Mouse (Mus musculus): Measurements from ENCODE around the gene Psmb10. TPM values are rescaled to one million over a fixed set of nuclear protein-coding genes. Genes with fewer than 3 reads are reported as not detected.

The Psmb10 gene
- 0.31 TPM for polyA plus RNA-seq (2014; fragmentation: Illumina TruSeq; extraction: RNeasy Lipid Tissue Mini Kit (QIAGEN cat#74804); ENCODE audit: low read depth, low replicate concordance)

DNA sequence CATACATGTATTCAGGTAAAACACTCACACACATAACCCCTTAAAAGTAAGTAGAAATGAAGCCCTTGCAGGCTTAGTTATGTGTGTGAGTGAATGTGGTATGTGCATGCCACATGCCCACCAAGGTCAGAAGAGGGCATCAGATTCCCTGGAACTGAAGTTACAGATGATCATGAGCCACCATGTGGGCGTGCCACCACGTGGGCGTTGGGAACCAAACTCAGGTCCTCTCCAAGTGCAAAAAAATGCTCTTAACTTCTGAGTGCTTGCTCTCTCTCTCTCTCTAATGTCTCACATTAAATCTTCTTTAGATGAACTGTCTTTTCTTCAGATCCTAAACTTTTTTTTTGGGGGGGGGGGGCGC is at the start of gene Psmb10:
Gene Psmb10 (minus strand): TSS at position 139 of the 364 bp plus-strand sequence.

DNA sequence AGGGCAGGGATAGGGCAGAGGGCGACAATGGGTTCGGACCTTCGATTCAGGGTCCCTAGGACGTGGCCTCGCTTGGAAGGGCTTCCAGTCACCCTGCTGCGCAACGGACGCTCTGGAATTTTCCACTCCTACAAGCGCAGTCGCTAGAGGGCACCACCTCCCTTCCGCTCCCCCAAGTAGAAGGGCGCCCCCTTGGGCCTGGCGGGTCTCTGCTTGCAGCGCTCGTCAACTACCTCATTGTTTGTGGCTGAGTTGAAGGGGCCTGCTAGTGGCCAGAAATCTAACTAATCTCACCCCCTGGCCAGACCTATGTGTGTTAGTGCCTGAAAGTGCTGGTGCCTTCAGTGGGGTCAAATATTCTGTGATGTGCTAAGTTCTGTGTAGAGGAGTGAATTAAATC is 41.1 kb upstream of the Psmb10 start, which contains the start of gene Dpep3:
Gene Dpep3 (minus strand): TSS at position 105 of the 400 bp plus-strand sequence.

DNA sequence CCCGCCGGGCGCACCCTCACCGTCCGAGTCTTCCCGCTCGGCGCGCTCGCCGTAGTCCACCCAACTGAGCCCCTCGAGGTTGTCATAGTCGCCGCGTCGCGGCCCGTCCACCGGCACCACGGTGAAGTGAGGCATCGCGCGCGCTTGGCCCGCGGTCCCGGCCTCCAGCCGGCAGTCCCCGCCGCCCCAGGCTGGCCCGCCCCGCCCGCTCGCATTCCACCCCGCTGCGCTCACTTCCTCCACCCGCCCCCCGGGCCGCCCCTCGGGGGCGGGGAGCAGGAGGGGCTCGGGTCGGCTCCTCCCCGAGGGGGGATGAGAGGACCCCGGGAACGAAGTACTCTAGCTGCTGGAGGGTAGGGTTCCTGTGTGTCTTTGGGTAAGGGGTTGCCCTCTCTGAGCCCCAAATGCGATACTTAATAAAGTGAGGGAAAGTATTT is 27.7 kb upstream of the Psmb10 start, which contains the start of gene Slc12a4:
Gene Slc12a4 (minus strand): TSS at position 193 of the 437 bp plus-strand sequence.

DNA sequence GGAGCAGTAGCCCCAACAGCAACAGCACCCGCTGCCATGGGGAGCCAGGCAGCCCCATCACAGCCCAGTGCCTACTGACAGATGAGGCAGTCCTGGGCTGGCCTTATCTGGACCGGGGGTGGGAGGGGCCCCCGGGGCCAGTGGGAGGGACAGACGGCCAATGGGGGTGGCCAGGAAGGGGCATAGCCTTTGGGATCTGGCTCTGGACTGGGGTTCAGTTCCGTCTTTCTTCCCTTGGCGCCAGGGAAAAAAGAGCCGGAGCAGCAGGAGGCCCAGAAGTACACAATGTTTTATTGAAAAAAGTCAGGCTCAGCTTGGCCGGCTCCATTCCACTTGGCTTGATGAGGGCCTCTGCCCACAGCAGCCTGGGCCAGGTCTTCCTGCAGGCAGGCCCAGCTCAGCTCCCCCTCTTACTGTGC is 5.1 kb upstream of the Psmb10 start, which contains the start of gene Lcat:
Gene Lcat (minus strand): TSS at position 62 of the 419 bp plus-strand sequence.

DNA sequence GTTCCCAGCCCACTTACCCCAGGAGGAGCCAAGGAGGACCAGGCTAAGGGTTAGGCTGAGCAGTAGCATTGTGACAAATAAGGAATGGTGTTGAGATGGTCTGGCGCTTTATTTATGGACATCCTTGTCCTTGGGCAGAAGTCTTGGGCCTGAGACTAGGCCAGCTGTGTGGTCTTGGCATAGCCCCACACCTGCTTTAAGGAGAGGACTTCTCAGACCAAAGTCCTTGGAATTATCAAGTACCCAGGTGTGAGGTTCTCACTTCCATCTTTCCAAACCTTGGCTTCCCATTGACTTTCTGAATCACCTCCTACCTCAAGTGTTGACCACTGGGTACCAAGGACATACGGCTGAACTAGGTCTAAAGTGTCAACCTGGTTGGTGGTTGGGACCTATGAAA is 4.5 kb downstream of the Psmb10 start, which contains the start of gene Ctrl:
Gene Ctrl (minus strand): TSS at position 101 of the 400 bp plus-strand sequence.

DNA sequence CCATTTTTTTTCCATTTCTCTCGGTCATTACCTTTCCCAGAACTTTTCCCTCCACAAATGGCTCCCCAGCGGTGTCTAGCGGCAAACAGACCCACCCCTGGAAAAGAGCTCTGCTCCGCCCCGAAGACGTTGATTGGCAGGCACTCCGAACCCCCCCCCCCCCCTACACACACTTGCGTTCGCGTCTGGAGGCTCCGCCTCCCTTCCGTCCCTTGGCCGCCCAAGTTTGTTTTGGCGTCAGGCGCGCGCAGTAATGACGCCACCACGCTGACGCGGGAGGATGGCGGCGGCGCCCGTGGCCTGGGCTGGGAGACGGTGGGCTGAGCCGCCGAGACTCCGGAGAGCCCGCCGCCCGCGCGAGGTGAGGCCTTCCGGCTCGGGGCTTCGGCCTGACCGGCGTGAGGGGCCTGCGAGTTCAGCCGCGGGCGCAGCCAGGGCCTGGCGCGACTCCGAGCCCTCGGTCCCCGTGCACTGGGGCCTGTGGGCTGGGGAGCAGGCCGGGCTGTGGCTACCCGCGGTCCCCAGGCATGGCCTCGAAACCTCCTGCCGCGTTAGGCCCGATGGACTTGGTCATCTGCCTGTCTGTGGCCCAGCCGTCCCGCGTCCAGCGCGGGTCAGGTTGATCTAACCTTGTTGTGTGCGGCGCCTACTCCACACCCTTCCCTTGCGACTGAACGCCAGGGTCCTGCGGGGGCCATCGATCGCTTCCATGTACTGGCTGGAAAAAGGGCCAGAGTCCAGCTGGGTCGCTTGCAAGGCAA is 37.9 kb downstream of the Psmb10 start, which contains the start of gene Pskh1:
Gene Pskh1 (plus strand): TSS at position 262 of the 761 bp plus-strand sequence.

DNA sequence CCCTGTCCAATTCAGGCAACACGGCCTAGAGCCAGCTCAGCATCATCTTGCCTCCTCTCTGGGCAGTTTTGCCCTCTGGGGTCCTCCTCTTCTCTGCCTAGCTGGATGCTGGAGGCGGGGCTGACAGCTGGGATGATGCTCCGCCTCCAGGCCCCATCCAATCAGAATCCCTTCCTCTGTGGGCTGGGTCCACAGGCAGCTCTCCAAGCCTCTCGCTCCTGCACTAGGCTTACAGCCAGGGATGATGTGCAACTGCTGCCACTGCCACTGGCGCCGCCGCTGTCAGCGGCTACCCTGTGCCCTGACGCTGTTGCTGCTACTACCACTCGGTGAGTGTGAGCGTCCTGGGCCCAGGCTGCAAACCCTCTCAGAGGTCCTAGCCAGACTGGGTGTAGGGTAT is 44.9 kb downstream of the Psmb10 start, which contains the start of gene Nrn1l:
Gene Nrn1l (plus strand): TSS at position 229 of the 400 bp plus-strand sequence.

Other genes with a start within 250 kb of the Psmb10 start
- 3.0 TPM for gene Acd, start 237.3 kb downstream of the Psmb10 start, polyA plus RNA-seq (2014; fragmentation: Illumina TruSeq; extraction: RNeasy Lipid Tissue Mini Kit (QIAGEN cat#74804); ENCODE audit: low read depth, low replicate concordance)
- 2.3 TPM for gene Pard6a, start 237.3 kb downstream of the Psmb10 start, polyA plus RNA-seq (2014; fragmentation: Illumina TruSeq; extraction: RNeasy Lipid Tissue Mini Kit (QIAGEN cat#74804); ENCODE audit: low read depth, low replicate concordance)
- gene 4933405L10Rik, start 230.8 kb downstream of the Psmb10 start, polyA plus RNA-seq (2014; fragmentation: Illumina TruSeq; extraction: RNeasy Lipid Tissue Mini Kit (QIAGEN cat#74804); ENCODE audit: low read depth, low replicate concordance), result 4.7 TPM
- gene Enkd1, start 230.2 kb downstream of the Psmb10 start, polyA plus RNA-seq (2014; fragmentation: Illumina TruSeq; extraction: RNeasy Lipid Tissue Mini Kit (QIAGEN cat#74804); ENCODE audit: low read depth, low replicate concordance), result 5.3 TPM
- gene Gfod2, start 179.8 kb downstream of the Psmb10 start, polyA plus RNA-seq (2014; fragmentation: Illumina TruSeq; extraction: RNeasy Lipid Tissue Mini Kit (QIAGEN cat#74804); ENCODE audit: low read depth, low replicate concordance), result 0.24 TPM
- 11.3 TPM for gene Ranbp10, start 111.1 kb downstream of the Psmb10 start, polyA plus RNA-seq (2014; fragmentation: Illumina TruSeq; extraction: RNeasy Lipid Tissue Mini Kit (QIAGEN cat#74804); ENCODE audit: low read depth, low replicate concordance)
- gene Tsnaxip1, start 110.7 kb downstream of the Psmb10 start, polyA plus RNA-seq (2014; fragmentation: Illumina TruSeq; extraction: RNeasy Lipid Tissue Mini Kit (QIAGEN cat#74804); ENCODE audit: low read depth, low replicate concordance), result 174 TPM
- gene Cenpt, start 85.2 kb downstream of the Psmb10 start, polyA plus RNA-seq (2014; fragmentation: Illumina TruSeq; extraction: RNeasy Lipid Tissue Mini Kit (QIAGEN cat#74804); ENCODE audit: low read depth, low replicate concordance), result 1.8 TPM
- gene Thap11, start 83.3 kb downstream of the Psmb10 start, polyA plus RNA-seq (2014; fragmentation: Illumina TruSeq; extraction: RNeasy Lipid Tissue Mini Kit (QIAGEN cat#74804); ENCODE audit: low read depth, low replicate concordance), result 5.0 TPM
- 31.1 TPM for gene Nutf2, start 77.9 kb downstream of the Psmb10 start, polyA plus RNA-seq (2014; fragmentation: Illumina TruSeq; extraction: RNeasy Lipid Tissue Mini Kit (QIAGEN cat#74804); ENCODE audit: low read depth, low replicate concordance)
- 10.5 TPM for gene Edc4, start 57.6 kb downstream of the Psmb10 start, polyA plus RNA-seq (2014; fragmentation: Illumina TruSeq; extraction: RNeasy Lipid Tissue Mini Kit (QIAGEN cat#74804); ENCODE audit: low read depth, low replicate concordance)
- not detected for gene Nrn1l, start 44.9 kb downstream of the Psmb10 start, polyA plus RNA-seq (2014; fragmentation: Illumina TruSeq; extraction: RNeasy Lipid Tissue Mini Kit (QIAGEN cat#74804); ENCODE audit: low read depth, low replicate concordance)
- gene Pskh1, start 38.0 kb downstream of the Psmb10 start, polyA plus RNA-seq (2014; fragmentation: Illumina TruSeq; extraction: RNeasy Lipid Tissue Mini Kit (QIAGEN cat#74804); ENCODE audit: low read depth, low replicate concordance), result 2.4 TPM
- not detected for gene Ctrl, start 4.6 kb downstream of the Psmb10 start, polyA plus RNA-seq (2014; fragmentation: Illumina TruSeq; extraction: RNeasy Lipid Tissue Mini Kit (QIAGEN cat#74804); ENCODE audit: low read depth, low replicate concordance)
- 0.31 TPM for gene Lcat, start 4.9 kb upstream of the Psmb10 start, polyA plus RNA-seq (2014; fragmentation: Illumina TruSeq; extraction: RNeasy Lipid Tissue Mini Kit (QIAGEN cat#74804); ENCODE audit: low read depth, low replicate concordance)
- gene Slc12a4, start 27.7 kb upstream of the Psmb10 start, polyA plus RNA-seq (2014; fragmentation: Illumina TruSeq; extraction: RNeasy Lipid Tissue Mini Kit (QIAGEN cat#74804); ENCODE audit: low read depth, low replicate concordance), result 0.39 TPM
- gene Dpep3, start 41.0 kb upstream of the Psmb10 start, polyA plus RNA-seq (2014; fragmentation: Illumina TruSeq; extraction: RNeasy Lipid Tissue Mini Kit (QIAGEN cat#74804); ENCODE audit: low read depth, low replicate concordance), result 48.5 TPM
- 4.0 TPM for gene Dus2, start 52.9 kb upstream of the Psmb10 start, polyA plus RNA-seq (2014; fragmentation: Illumina TruSeq; extraction: RNeasy Lipid Tissue Mini Kit (QIAGEN cat#74804); ENCODE audit: low read depth, low replicate concordance)
- 0.52 TPM for gene Dpep2nb, start 67.5 kb upstream of the Psmb10 start, polyA plus RNA-seq (2014; fragmentation: Illumina TruSeq; extraction: RNeasy Lipid Tissue Mini Kit (QIAGEN cat#74804); ENCODE audit: low read depth, low replicate concordance)
- 2.8 TPM for gene Ddx28, start 73.4 kb upstream of the Psmb10 start, polyA plus RNA-seq (2014; fragmentation: Illumina TruSeq; extraction: RNeasy Lipid Tissue Mini Kit (QIAGEN cat#74804); ENCODE audit: low read depth, low replicate concordance)
- 30.0 TPM for gene Nfatc3, start 120.4 kb upstream of the Psmb10 start, polyA plus RNA-seq (2014; fragmentation: Illumina TruSeq; extraction: RNeasy Lipid Tissue Mini Kit (QIAGEN cat#74804); ENCODE audit: low read depth, low replicate concordance)
- gene Esrp2, start 198.5 kb upstream of the Psmb10 start, polyA plus RNA-seq (2014; fragmentation: Illumina TruSeq; extraction: RNeasy Lipid Tissue Mini Kit (QIAGEN cat#74804); ENCODE audit: low read depth, low replicate concordance), result 0.14 TPM
- gene Pla2g15, start 212.0 kb upstream of the Psmb10 start, polyA plus RNA-seq (2014; fragmentation: Illumina TruSeq; extraction: RNeasy Lipid Tissue Mini Kit (QIAGEN cat#74804); ENCODE audit: low read depth, low replicate concordance), result 0.71 TPM
- gene Slc7a6, start 230.4 kb upstream of the Psmb10 start, polyA plus RNA-seq (2014; fragmentation: Illumina TruSeq; extraction: RNeasy Lipid Tissue Mini Kit (QIAGEN cat#74804); ENCODE audit: low read depth, low replicate concordance), result 30.8 TPM